Comparison of ENCODE assay signal across 8 mouse cellular contexts in genomic region chr2:59841189-59841939, GRCm38 (mm10). TPM values are rescaled to one million over a fixed set of nuclear protein-coding genes. Genes with fewer than 3 reads are reported as not detected.
DNase-seq lines count a peak whose midpoint lies in the region; ATAC-seq and TF ChIP-seq lines count a peak whose summit lies in the region.

No protein-coding gene starts in this region.

- H3K4me3 ChIP-seq in forebrain, postnatal 0 days (ENCODE audit: low read depth, low read length): no peak overlapping the region
- H3K4me3 ChIP-seq in lung, embryonic 14.5 days (ENCODE audit: low read depth, low read length): no peak overlapping the region

- H3K9ac ChIP-seq in forebrain, postnatal 0 days: no peak overlapping the region
- H3K9ac ChIP-seq in lung, embryonic 14.5 days: no peak overlapping the region

- no peaks in the 10 kb centered on the region for H3K4me1 ChIP-seq in forebrain, postnatal 0 days (ENCODE audit: insufficient read depth)
- H3K4me1 ChIP-seq in lung, embryonic 14.5 days (ENCODE audit: insufficient read depth): 0 out of 2 replicates have a peak, but pooled peaks cover 2% of the 10 kb centered on the region

- H3K27me3 ChIP-seq in forebrain, postnatal 0 days (ENCODE audit: insufficient read depth, low read length): no peaks in the 10 kb centered on the region
- H3K27me3 ChIP-seq in lung, embryonic 14.5 days (ENCODE audit: insufficient read depth, low read length): no peaks in the 10 kb centered on the region

- H3K27ac ChIP-seq in forebrain, postnatal 0 days (ENCODE audit: low read depth, low read length): no peak overlapping the region
- peak overlapping the region; percentile 52; the same call in 1 of the 2 replicates for H3K27ac ChIP-seq in lung, embryonic 14.5 days (ENCODE audit: low read depth)

- no peaks in the 10 kb centered on the region for H3K9me3 ChIP-seq in forebrain, postnatal 0 days (ENCODE audit: low read length)
- no peaks in the 10 kb centered on the region for H3K9me3 ChIP-seq in lung, embryonic 14.5 days (ENCODE audit: low read depth, low read length)

- no peaks in the 10 kb centered on the region; the same call in 1 of the 2 replicates for H3K36me3 ChIP-seq in forebrain, postnatal 0 days (ENCODE audit: insufficient read depth)
- H3K36me3 ChIP-seq in lung, embryonic 14.5 days (ENCODE audit: insufficient read depth): peaks cover 79% of the 10 kb centered on the region

- TF ChIP-seq CTCF in forebrain, postnatal 0 days (IDR thresholded peaks at IDR 0.05; ENCODE audit: low read depth): no peak
- TF ChIP-seq CTCF in lung, embryonic 14.5 days (IDR thresholded peaks at IDR 0.05; ENCODE audit: low read depth): no peak

- DNase-seq in heart, adult 11 months: peak; percentile 97
- no peak for DNase-seq in heart, postnatal 4 days
- DNase-seq in forebrain, postnatal 0 days: no peak
- peak; percentile 61 to 63 for DNase-seq in kidney, adult 8-10 months
- peak; percentile 72 for DNase-seq in lung, embryonic 14.5 days
- peak; percentile 73 for DNase-seq in testis, postnatal 10 days (ENCODE audit: low spot score)
- no peak for DNase-seq in urinary bladder, postnatal 36 days (ENCODE audit: low spot score in 2 of 2)
- no peak for DNase-seq in frontal cortex, adult 2 months (ENCODE audit: extremely low spot score in 1 of 2, low spot score in 1 of 2)

- no peak overlapping the region for H3K4me2 ChIP-seq in forebrain, postnatal 0 days (ENCODE audit: low read depth)
- H3K4me2 ChIP-seq in lung, embryonic 14.5 days: no peak overlapping the region

- ATAC-seq in forebrain, postnatal 0 days: peak; percentile 23; the same call in 1 of the 2 replicates
- ATAC-seq in lung, embryonic 14.5 days (ENCODE audit: insufficient read depth): peak; percentile 73

- WGBS in forebrain, postnatal 0 days: 68% methylated on average over 12 of the region's 12 CpGs
- 52% methylated on average over 12 of the region's 12 CpGs for WGBS in lung, embryonic 14.5 days

RNA-seq across cellular contexts. Expression of gene Wdsub1, which starts 41.0 kb away (rescaled TPM):
- total RNA-seq in heart, postnatal 4 days (2021): 10 to 100 TPM; 33.5 to 33.8 TPM
- total RNA-seq in forebrain, postnatal 0 days (2014; rRNA removed): 18.2 and 21.9 TPM in 2 replicates
- 8.8 and 14.7 TPM in 2 replicates for polyA plus RNA-seq in forebrain, postnatal 0 days (2015; fragmentation: Nextera tagmentation; extraction: Ambion mirVana)
- polyA plus RNA-seq in lung, embryonic 14.5 days (2014; fragmentation: Nextera tagmentation; extraction: Ambion mirVana): 35.1 and 37.5 TPM in 2 replicates
- 24.8 and 25.7 TPM in 2 replicates for polyA plus RNA-seq in frontal cortex, adult 2 months (2012; rRNA removed)

Comparison
In these comparisons a context has a peak if more than half of its experiments do, and no peak if none do; other contexts are left out.
1. DNase-seq: peak in heart, adult 11 months (single experiment), kidney, adult 8-10 months (2 of 2), lung, embryonic 14.5 days (single experiment) and testis, postnatal 10 days (single experiment); none in heart, postnatal 4 days (single experiment), forebrain, postnatal 0 days (single experiment), urinary bladder, postnatal 36 days (0 of 2) and frontal cortex, adult 2 months (0 of 2).